Mouse (Mus musculus) hindbrain, embryonic 11.5 days (tissue): ENCODE measurements around the gene Dnaic2. TPM values are rescaled to one million over a fixed set of nuclear protein-coding genes. Genes with fewer than 3 reads are reported as not detected.

Experiments
- ATAC-seq: fragments of 200-750 bp; cut with Nextera tagmentation; 2 replicates; pipeline ENCODE4 v1.8.0; 2017; ENCODE audit warnings: mild to moderate bottlenecking, moderate TSS enrichment, moderate library complexity; ENCODE audit not compliant: low FRiP score
- DNase-seq: peaks from one replicate; pipeline ENCODE4 v3.0.0-alpha.2; 2015; ENCODE audit warnings: low spot score
- H3K27ac ChIP-seq: fragments of 300-500 bp; sonication (generic); 2 replicates; pipeline ENCODE4 v1.5.1; 2014; ENCODE audit warnings: mild to moderate bottlenecking, low read depth, low read length
- H3K27me3 ChIP-seq: fragments of 300-500 bp; sonication (generic); 2 replicates; pipeline ENCODE4 v1.6.1; 2014; ENCODE audit warnings: mild to moderate bottlenecking, low read length, moderate library complexity, mixed read lengths; ENCODE audit not compliant: control insufficient read depth, insufficient read depth
- H3K36me3 ChIP-seq: fragments of 300-500 bp; sonication (generic); 2 replicates; pipeline ENCODE4 v1.6.1; 2014; ENCODE audit warnings: mild to moderate bottlenecking, low read length, moderate library complexity, mixed read lengths; ENCODE audit not compliant: control insufficient read depth, insufficient read depth
- H3K4me1 ChIP-seq: fragments of 300-500 bp; sonication (generic); replicated peaks from 2 replicates; pipeline ENCODE4 v1.6.1; 2014; ENCODE audit warnings: low read length, mixed read lengths; ENCODE audit not compliant: control insufficient read depth, insufficient read depth
- H3K4me2 ChIP-seq: fragments of 300-500 bp; sonication (generic); replicated peaks from 2 replicates; pipeline ENCODE4 v1.6.1; 2014; ENCODE audit warnings: mild to moderate bottlenecking, low read depth, low read length
- H3K4me3 ChIP-seq: fragments of 300-500 bp; sonication (generic); 2 replicates; pipeline ENCODE4 v1.5.1; 2014; ENCODE audit warnings: low read depth, low read length
- H3K9ac ChIP-seq: fragments of 300-500 bp; sonication (generic); 2 replicates; pipeline ENCODE4 v1.6.1; 2014; ENCODE audit warnings: low read depth, low read length
- H3K9me3 ChIP-seq: fragments of 300-500 bp; sonication (generic); 2 replicates; pipeline ENCODE4 v1.6.1; 2016; ENCODE audit warnings: low read length; ENCODE audit not compliant: control insufficient read depth
- WGBS: fragments of 180-500 bp; shearing (Covaris S2); extraction: QIAGEN DNeasy Blood & Tissue Kit; methylation state at CpG from one replicate; pipeline ENCODE4 v1.1.7; 2014; 5-methylcytosine and 5-hydroxymethylcytosine counted together
- polyA plus RNA-seq: library from polyadenylated mRNA; unstranded; fragments of >200 nt; fragmentation: Nextera tagmentation; extraction: Ambion mirVana; gene quantifications from 2 replicates; pipeline ENCODE4 v1.2.1, GENCODE M21; 2014

The Dnaic2 gene
- polyA plus RNA-seq, 1 experiment from 2014 or later = 4.6 TPM

DNA sequence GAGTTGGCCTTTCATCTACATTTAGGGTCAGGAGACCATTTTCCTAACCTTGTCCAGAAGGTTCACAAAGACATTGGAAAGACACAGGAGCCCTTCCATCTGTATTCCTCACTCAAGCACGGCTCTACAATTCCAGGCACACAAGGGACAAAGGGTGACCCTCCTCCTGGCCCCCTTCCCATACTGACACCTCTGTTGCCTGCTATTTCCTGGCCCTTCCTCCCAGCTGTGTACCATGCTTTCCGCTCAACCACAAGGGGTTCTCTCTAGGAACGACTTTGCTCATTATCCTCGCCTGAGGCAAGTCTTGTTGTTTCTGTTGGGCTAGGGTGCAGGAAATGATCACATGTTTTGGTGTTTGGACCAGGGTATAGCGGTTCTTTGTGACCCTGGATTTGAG, 1.1 kb downstream of the Dnaic2 start:
- no peak overlapping the region for H3K9ac ChIP-seq
- no peak for DNase-seq
- H3K9me3 ChIP-seq = no peaks in the 10 kb centered on the region
- 57% methylated on average over 5 of the region's 5 CpGs for WGBS
- ATAC-seq = no peak
- H3K36me3 ChIP-seq = no peaks in the 10 kb centered on the region
- no peaks in the 10 kb centered on the region for H3K27me3 ChIP-seq
- no peak overlapping the region for H3K4me3 ChIP-seq
- no peak overlapping the region for H3K27ac ChIP-seq
- 0 out of 2 replicates have a peak, but pooled peaks cover 6% of the 10 kb centered on the region for H3K4me1 ChIP-seq
- no peak overlapping the region for H3K4me2 ChIP-seq

DNA sequence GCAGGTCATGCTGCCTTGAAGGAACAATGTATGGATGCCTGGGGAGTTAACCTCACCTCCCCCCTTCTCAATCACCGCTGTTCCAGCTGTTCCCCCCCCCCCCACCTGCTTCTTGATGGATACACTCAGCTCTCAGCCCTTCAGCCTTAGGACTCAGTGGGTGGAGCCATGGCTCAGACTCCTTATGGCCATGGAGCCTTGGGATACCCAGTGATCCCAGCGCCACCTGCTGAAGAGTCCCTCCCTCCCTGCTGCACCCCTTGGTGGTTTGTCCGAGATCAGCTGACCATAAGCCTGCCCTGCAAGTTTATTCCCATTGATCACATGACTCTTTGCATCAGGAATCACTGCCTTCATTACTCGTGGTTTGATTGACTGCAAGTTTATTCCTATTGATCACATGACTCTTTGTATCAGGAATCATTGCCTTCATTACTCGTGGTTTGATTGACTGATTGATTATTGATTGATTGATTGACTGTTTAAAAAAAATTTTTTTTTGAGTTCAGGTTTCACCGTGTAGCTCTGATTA, 2.7 kb downstream of the Dnaic2 start:
- no peak overlapping the region for H3K9ac ChIP-seq
- no peaks in the 10 kb centered on the region for H3K27me3 ChIP-seq
- H3K4me3 ChIP-seq = no peak overlapping the region
- H3K4me1 ChIP-seq = 0 out of 2 replicates have a peak, but pooled peaks cover 6% of the 10 kb centered on the region
- 57% methylated on average over 5 of the region's 6 CpGs for WGBS
- no peaks in the 10 kb centered on the region for H3K36me3 ChIP-seq
- DNase-seq = no peak
- peak; percentile 23; the same call in 1 of the 2 replicates for ATAC-seq
- H3K9me3 ChIP-seq = no peaks in the 10 kb centered on the region
- no peak overlapping the region for H3K4me2 ChIP-seq
- no peak overlapping the region for H3K27ac ChIP-seq

DNA sequence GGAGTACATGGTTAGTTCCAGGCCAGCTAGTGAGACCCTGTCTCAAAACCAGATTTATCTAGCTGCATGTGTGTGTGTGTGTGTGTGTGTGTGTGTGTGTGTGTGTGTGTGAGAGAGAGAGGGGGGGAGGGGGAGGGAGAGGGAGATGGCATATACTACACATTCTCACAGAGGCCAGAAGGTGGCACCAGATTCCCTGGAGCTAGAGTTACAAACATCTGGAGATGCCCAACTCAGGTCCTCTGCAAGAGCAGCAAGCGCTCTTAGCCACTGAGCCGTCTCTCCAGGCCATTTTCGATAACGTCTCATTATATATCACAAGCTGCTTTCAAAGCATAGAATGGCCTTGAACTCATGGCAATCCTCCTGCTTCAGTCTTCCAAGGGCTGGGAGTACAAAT, 4.5 kb downstream of the Dnaic2 start:
- H3K9ac ChIP-seq = no peak overlapping the region
- H3K4me1 ChIP-seq = 0 out of 2 replicates have a peak, but pooled peaks cover 6% of the 10 kb centered on the region
- H3K4me2 ChIP-seq = no peak overlapping the region
- no peaks in the 10 kb centered on the region for H3K9me3 ChIP-seq
- ATAC-seq = no peak
- no peaks in the 10 kb centered on the region for H3K36me3 ChIP-seq
- H3K4me3 ChIP-seq = no peak overlapping the region
- no peak for DNase-seq
- no peaks in the 10 kb centered on the region for H3K27me3 ChIP-seq
- 82% methylated on average over 4 of the region's 4 CpGs for WGBS
- no peak overlapping the region for H3K27ac ChIP-seq

DNA sequence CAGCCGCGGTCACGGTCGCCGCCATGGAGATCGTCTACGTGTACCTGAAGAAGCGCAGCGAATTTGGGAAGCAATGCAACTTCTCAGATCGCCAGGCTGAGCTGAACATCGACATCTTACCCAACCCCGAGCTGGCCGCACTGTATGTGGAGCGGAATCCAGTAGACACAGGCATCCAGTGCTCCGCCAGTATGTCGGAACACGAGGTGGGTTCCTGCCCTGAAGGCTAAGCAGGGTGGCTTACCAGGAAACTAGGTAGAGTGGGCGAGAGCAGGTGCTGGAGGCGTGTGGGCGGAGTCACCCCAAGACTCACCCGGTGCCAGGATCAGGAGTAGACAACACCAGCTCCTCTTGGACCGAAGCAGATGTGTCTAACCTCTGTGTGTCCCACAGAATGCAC, 5.7 kb downstream of the Dnaic2 start:
- DNase-seq = no peak
- WGBS = 79% methylated on average over 22 of the region's 22 CpGs
- no peaks in the 10 kb centered on the region for H3K27me3 ChIP-seq
- H3K9ac ChIP-seq = no peak overlapping the region
- H3K4me3 ChIP-seq = no peak overlapping the region
- no peak overlapping the region for H3K4me2 ChIP-seq
- H3K9me3 ChIP-seq = no peaks in the 10 kb centered on the region
- ATAC-seq = no peak
- no peaks in the 10 kb centered on the region for H3K36me3 ChIP-seq
- no peak overlapping the region for H3K27ac ChIP-seq
- no peaks in the 10 kb centered on the region for H3K4me1 ChIP-seq

DNA sequence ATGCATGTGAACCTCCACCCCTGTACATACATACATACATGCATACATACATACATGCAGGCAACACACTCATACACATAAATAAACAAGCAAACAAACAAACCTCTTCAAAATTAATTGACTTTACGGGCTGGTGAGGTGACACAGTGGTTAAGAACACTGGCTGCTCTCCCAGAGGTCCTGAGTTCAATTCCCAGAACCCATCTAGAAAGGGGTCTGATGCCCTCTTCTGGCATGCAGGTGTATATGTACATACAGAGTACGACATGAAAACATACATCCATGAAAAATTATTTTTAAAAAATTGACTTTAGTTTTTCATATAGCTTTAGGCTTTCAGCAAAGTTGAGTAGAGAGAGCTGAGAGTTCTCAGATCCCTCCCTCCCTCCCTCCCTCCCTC, 8.9 kb downstream of the Dnaic2 start:
- no peak for ATAC-seq
- no peak for DNase-seq
- 90% methylated on average over 2 of the region's 2 CpGs for WGBS

DNA sequence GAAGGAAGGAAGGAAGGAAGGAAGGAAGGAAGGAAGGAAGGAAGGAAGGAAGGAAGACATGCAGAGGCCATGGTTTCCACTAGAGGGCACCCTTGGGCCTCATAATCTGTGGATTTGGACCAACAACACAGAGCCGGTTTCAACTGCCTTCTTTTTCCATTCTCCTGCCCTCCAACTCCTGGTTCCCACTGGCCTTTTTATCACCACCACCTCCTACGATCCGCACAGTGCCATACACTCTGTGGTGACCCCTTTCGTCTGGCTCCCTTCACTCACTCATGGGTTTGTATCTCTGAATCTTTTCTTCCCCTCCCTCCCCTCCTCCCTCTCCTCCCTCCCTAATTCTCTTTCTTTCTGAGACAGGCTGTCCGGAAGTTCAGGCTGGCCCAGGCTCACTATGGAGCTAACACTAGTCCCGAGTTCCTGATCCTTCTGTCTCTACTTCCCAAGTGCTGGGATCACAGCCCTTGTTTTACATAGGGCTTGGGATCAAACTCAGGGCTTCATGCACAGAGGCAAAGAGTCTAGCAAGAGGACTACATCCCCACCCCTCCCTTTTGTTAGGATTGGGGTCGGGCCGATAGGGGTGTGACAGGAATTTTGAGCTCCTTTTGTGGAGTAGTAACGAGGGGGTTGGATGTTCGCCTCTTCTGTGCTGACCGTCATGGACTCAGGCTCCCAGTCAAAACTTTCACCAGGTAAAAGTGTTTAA, 9.9 kb downstream of the Dnaic2 start:
- Histone ChIP-seq H3K4me3 (no peak overlapping the region), H3K9me3 (no peaks in the 10 kb centered on the region), H3K4me2 (no peak overlapping the region), H3K36me3 (no peaks in the 10 kb centered on the region), H3K4me1 (peaks cover 11% of the 10 kb centered on the region; the same call in 1 of the 2 replicates), H3K27ac (no peak overlapping the region), H3K9ac (peak overlapping the region; percentile 28; the same call in 1 of the 2 replicates), H3K27me3 (no peaks in the 10 kb centered on the region)
- DNase-seq (peak; percentile 82), ATAC-seq (no peak)
- 23% methylated on average over 11 of the region's 11 CpGs for WGBS

More for the DNA sequence above, 8.9 kb downstream of the Dnaic2 start:
- Histone ChIP-seq H3K36me3 (no peaks in the 10 kb centered on the region), H3K9ac (no peak overlapping the region), H3K4me2 (no peak overlapping the region), H3K27me3 (no peaks in the 10 kb centered on the region), H3K4me1 (peaks cover 7% of the 10 kb centered on the region; the same call in 1 of the 2 replicates), H3K9me3 (no peaks in the 10 kb centered on the region), H3K4me3 (no peak overlapping the region), H3K27ac (no peak overlapping the region)

DNA sequence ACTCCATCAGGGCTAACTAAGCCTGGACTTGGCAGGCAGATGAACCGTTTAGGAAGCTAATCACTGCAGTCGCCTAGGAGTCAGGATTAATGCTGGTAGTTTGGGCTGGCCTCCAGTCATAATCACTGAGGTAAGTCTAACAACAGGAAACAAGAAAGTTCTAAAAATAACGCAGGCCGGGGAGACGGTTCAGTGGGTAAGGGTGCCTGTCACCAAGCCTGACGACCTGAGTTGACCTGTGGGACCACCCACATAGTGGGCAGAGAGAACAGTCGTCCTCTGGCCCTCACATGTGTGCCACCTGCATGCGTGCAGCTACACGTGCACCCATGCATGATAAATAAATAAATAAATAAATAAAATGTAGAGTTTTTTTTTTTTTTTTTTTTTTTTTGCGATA, 13.4 kb downstream of the Dnaic2 start:
- Histone ChIP-seq H3K27me3 (peaks cover 2% of the 10 kb centered on the region; the same call in 1 of the 2 replicates), H3K9me3 (no peaks in the 10 kb centered on the region), H3K4me3 (no peak overlapping the region), H3K36me3 (no peaks in the 10 kb centered on the region), H3K9ac (no peak overlapping the region), H3K27ac (no peak overlapping the region), H3K4me1 (peaks cover 11% of the 10 kb centered on the region; the same call in 1 of the 2 replicates), H3K4me2 (no peak overlapping the region)
- DNase-seq (peak; percentile 29), ATAC-seq (no peak)
- WGBS = 32% methylated on average over 9 of the region's 10 CpGs

DNA sequence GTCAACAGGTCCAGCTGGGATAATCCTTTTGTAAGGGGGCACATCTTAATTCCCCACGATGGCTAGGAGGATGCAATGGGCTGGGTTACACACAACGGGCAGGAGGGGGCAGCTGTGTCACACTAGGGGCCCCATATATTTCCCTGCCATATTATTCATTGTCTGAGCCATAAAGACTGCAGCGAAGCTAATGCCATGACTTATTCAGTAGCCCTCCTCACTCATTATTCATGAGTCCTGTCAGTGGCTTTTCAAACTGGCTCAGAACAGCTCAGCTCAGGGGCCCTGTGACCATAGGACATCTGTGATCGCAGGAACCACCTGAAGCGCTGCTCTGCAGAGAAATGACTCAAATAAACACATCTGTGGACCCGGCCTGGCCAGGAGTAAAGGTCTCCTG, 14.2 kb downstream of the Dnaic2 start:
- ATAC-seq (peak; percentile 85), DNase-seq (peak; percentile 70)
- Histone ChIP-seq H3K36me3 (no peaks in the 10 kb centered on the region), H3K4me3 (no peak overlapping the region), H3K27ac (peak overlapping the region; percentile 71), H3K27me3 (peaks cover 2% of the 10 kb centered on the region; the same call in 1 of the 2 replicates), H3K4me1 (peaks cover 11% of the 10 kb centered on the region; the same call in 1 of the 2 replicates), H3K9ac (no peak overlapping the region), H3K4me2 (no peak overlapping the region), H3K9me3 (no peaks in the 10 kb centered on the region)
- WGBS = 16% methylated on average over 6 of the region's 6 CpGs

DNA sequence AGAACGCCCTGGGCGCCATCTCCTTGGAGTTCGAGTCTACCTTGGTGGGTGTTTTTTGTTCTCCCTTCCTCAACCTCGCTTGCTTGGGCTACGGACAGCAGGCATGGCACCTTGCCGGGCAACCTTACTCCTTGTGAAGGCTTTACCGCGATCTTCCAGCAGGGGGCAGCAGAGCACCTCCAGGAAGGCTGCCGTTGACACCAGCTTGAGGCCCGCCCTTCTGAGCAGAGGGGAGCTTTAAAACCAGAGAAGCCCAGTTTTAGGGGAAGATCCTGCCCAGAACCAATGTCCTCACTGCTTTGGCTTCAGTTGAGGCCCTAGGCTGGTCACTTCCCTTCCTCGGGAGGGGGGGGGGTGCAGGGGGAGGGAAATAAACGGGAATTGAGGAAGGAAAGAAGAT, 17.9 kb downstream of the Dnaic2 start:
- H3K36me3 ChIP-seq = no peaks in the 10 kb centered on the region
- no peak overlapping the region for H3K27ac ChIP-seq
- 3% methylated on average over 12 of the region's 12 CpGs for WGBS
- ATAC-seq (peak; percentile 26; the same call in 1 of the 2 replicates), DNase-seq (peak; percentile 98)
- H3K4me1 ChIP-seq = peaks cover 11% of the 10 kb centered on the region; the same call in 1 of the 2 replicates
- H3K27me3 ChIP-seq = peaks cover 2% of the 10 kb centered on the region; the same call in 1 of the 2 replicates
- no peaks in the 10 kb centered on the region for H3K9me3 ChIP-seq
- no peak overlapping the region for H3K4me3 ChIP-seq
- no peak overlapping the region for H3K4me2 ChIP-seq
- no peak overlapping the region for H3K9ac ChIP-seq
